11 mouse cellular contexts compared by ENCODE assay signal in genomic region chr2:91461341-91461740, GRCm38 (mm10). TPM values are rescaled to one million over a fixed set of nuclear protein-coding genes. Genes with fewer than 3 reads are reported as not detected.
DNase-seq lines count a peak whose midpoint lies in the region; ATAC-seq lines count a peak whose summit lies in the region.
"Had no signal": no experiment of that assay in that cellular context is flagged by ENCODE, and none has a peak within 500 bp of the region (broad histone marks: within the 10 kb centered on the region; RNA-seq: fewer than 3 reads in every experiment).

No protein-coding gene starts in this region.

- no peak overlapping the region for H3K27ac ChIP-seq in kidney, embryonic 15.5 days
- no peak overlapping the region for H3K27ac ChIP-seq in forebrain, embryonic 14.5 days (ENCODE audit: low read depth, low read length)
- no peak overlapping the region for H3K27ac ChIP-seq in neural tube, embryonic 13.5 days (replicated peaks)
- H3K27ac ChIP-seq: hindbrain, embryonic 15.5 days; macrophage had no signal

- ATAC-seq in kidney, embryonic 15.5 days (replicated peaks; ENCODE audit: low FRiP score), result no peak
- no peak for ATAC-seq in forebrain, embryonic 14.5 days
- ATAC-seq in neural tube, embryonic 13.5 days (ENCODE audit: low read depth), result no peak

- H3K27me3 ChIP-seq in kidney, embryonic 15.5 days, result no peaks in the 10 kb centered on the region
- H3K27me3 ChIP-seq in forebrain, embryonic 14.5 days (replicated peaks; ENCODE audit: control insufficient read depth, insufficient read depth, low read length), result no peaks in the 10 kb centered on the region
- peaks cover 21% of the 10 kb centered on the region for H3K27me3 ChIP-seq in neural tube, embryonic 13.5 days

- intact Hi-C loops in left cerebral cortex, postnatal 14 days (cut with DNase I), result no loop called here

- no peaks in the 10 kb centered on the region for H3K36me3 ChIP-seq in kidney, embryonic 15.5 days
- no peaks in the 10 kb centered on the region for H3K36me3 ChIP-seq in forebrain, embryonic 14.5 days (ENCODE audit: control insufficient read depth, insufficient read depth, low read length)
- H3K36me3 ChIP-seq in neural tube, embryonic 13.5 days, result no peaks in the 10 kb centered on the region
- H3K36me3 ChIP-seq: hindbrain, embryonic 15.5 days had no signal

- H3K4me2 ChIP-seq in kidney, embryonic 15.5 days, result no peak overlapping the region
- H3K4me2 ChIP-seq in forebrain, embryonic 14.5 days (ENCODE audit: low read length), result peak overlapping the region; percentile 4; the same call in 1 of the 2 replicates
- H3K4me2 ChIP-seq in neural tube, embryonic 13.5 days, result 0 out of 2 replicates have a peak overlapping the region, but pooled peaks have one; percentile 11
- H3K4me2 ChIP-seq: hindbrain, embryonic 15.5 days had no signal

- peaks cover 63% of the 10 kb centered on the region for H3K4me1 ChIP-seq in kidney, embryonic 15.5 days
- peaks cover 23% of the 10 kb centered on the region for H3K4me1 ChIP-seq in forebrain, embryonic 14.5 days (ENCODE audit: control insufficient read depth, insufficient read depth, low read length)
- H3K4me1 ChIP-seq in neural tube, embryonic 13.5 days (replicated peaks), result peaks cover 63% of the 10 kb centered on the region

- H3K9ac ChIP-seq in kidney, embryonic 15.5 days, result peak overlapping the region; percentile 22; the same call in 1 of the 2 replicates
- no peak overlapping the region for H3K9ac ChIP-seq in forebrain, embryonic 14.5 days (ENCODE audit: low read length)
- H3K9ac ChIP-seq in neural tube, embryonic 13.5 days, result no peak overlapping the region
- H3K9ac ChIP-seq: hindbrain, embryonic 15.5 days had no signal

- H3K4me3 ChIP-seq in kidney, embryonic 15.5 days (replicated peaks), result no peak overlapping the region
- H3K4me3 ChIP-seq in forebrain, embryonic 14.5 days (ENCODE audit: low read depth, low read length), result no peak overlapping the region
- no peak overlapping the region for H3K4me3 ChIP-seq in neural tube, embryonic 13.5 days
- H3K4me3 ChIP-seq: hindbrain, embryonic 15.5 days had no signal

- H3K9me3 ChIP-seq in kidney, embryonic 15.5 days (replicated peaks), result no peaks in the 10 kb centered on the region
- H3K9me3 ChIP-seq in forebrain, embryonic 14.5 days (replicated peaks; ENCODE audit: control insufficient read depth, low read length), result no peaks in the 10 kb centered on the region
- H3K9me3 ChIP-seq in neural tube, embryonic 13.5 days, result no peaks in the 10 kb centered on the region
- H3K9me3 ChIP-seq: hindbrain, embryonic 15.5 days had no signal

- DNase-seq in kidney, postnatal 36 days, result no peak
- no peak for DNase-seq in forebrain, embryonic 14.5 days (ENCODE audit: low spot score)
- peak; percentile 46 for DNase-seq in heart, postnatal 4 days
- no peak for DNase-seq in left cerebral cortex, postnatal 14 days (ENCODE audit: low spot score in 2 of 2)
- no peak for DNase-seq in ovary, postnatal 36 days (ENCODE audit: low spot score)
- DNase-seq: right cerebral cortex, adult 18-20 months; thymus, adult 18-20 months had no signal

- WGBS in kidney, embryonic 15.5 days, result 56% methylated on average over 3 of the region's 3 CpGs
- 50% methylated on average over 3 of the region's 3 CpGs for WGBS in forebrain, embryonic 14.5 days
- WGBS in neural tube, embryonic 13.5 days, result 32% methylated on average over 3 of the region's 3 CpGs

RNA-seq across cellular contexts. Expression of gene Lrp4, which starts 4.0 kb away (rescaled TPM):
- polyA plus RNA-seq in kidney, embryonic 15.5 days (2015; fragmentation: Nextera tagmentation; extraction: Ambion mirVana), result 9.3 and 9.5 TPM in 2 replicates
- 4.7 and 5.1 TPM in 2 replicates for polyA plus RNA-seq in forebrain, embryonic 14.5 days (2014; fragmentation: Nextera tagmentation; extraction: Ambion mirVana)
- 10 to 100 TPM; 12.9 to 13.2 TPM for total RNA-seq in heart, postnatal 4 days (2021)
- 5.1 and 5.8 TPM in 2 replicates for polyA plus RNA-seq in neural tube, embryonic 13.5 days (2015; fragmentation: Nextera tagmentation; extraction: Ambion mirVana)
- 10 to 100 TPM; 27.2 to 28.2 TPM for total RNA-seq in left cerebral cortex, postnatal 14 days (2021)

RNA-seq across cellular contexts. Expression of gene 1110051M20Rik, which starts 16.8 kb away (rescaled TPM):
- polyA plus RNA-seq in kidney, embryonic 15.5 days (2015; fragmentation: Nextera tagmentation; extraction: Ambion mirVana), result 56.0 and 65.7 TPM in 2 replicates
- polyA plus RNA-seq in forebrain, embryonic 14.5 days (2014; fragmentation: Nextera tagmentation; extraction: Ambion mirVana), result 168 and 170 TPM in 2 replicates
- 10 to 100 TPM; 13.5 to 13.7 TPM for total RNA-seq in heart, postnatal 4 days (2021)
- 124 and 130 TPM in 2 replicates for polyA plus RNA-seq in neural tube, embryonic 13.5 days (2015; fragmentation: Nextera tagmentation; extraction: Ambion mirVana)
- 10 to 100 TPM; 84.7 to 89.4 TPM for total RNA-seq in left cerebral cortex, postnatal 14 days (2021)
